Mouse (Mus musculus): ENCODE results near the gene Gm815.

Gm815 gene

DNA sequence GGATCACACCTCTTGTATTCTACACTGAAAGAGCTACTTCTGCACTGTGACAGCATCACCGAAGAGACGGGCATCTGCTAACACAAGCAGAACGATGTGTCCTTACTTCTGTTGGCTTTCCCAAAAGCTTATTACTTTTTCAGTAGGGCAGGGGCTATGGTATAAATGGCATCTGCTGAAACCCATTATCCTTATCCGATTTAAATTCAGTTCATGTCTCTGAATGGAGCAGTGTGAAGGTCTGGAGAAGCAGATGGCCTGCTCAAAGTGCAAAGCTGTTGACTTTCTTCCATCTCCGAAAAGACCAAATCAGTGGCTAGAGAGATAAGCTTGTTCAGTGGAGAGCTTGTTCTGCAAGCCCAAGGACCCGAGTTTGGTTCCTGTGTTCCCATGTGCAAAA, 10.1 kb upstream of the Gm815 start:
- no peak for DNase-seq (ENCODE audit: inconsistent age in 2 of 2, low spot score in 1 of 2)

DNA sequence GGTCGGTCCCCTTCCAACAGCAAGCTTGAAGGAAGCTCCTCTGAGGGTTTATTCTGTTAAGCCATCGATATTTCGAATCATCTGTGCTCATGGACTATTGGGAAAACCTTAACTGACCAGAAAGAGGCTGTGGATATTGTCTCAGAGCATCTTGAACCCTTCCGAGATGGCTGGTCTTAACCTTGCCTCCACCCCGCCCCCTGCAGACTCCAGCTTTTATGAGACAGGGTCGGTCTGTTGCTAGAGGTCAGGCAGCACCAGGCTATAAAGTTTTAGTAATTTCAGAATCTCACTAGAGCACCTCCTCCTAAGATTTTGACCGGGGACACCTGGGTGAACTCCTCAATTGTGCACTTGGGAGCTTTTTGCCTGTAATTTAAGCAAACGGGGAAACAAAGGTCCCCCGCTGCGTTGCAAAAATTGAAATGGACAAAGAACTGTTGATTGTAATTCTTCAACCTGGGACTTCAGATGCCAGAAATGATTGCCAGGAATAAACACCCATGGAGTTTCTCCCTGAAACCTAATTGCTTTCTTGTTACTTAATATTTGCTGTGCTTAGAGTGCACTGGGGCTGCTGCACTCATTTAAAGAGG, 8.4 kb upstream of the Gm815 start:
- DNase-seq (ENCODE audit: inconsistent age in 2 of 2, low spot score in 1 of 2): no peak

DNA sequence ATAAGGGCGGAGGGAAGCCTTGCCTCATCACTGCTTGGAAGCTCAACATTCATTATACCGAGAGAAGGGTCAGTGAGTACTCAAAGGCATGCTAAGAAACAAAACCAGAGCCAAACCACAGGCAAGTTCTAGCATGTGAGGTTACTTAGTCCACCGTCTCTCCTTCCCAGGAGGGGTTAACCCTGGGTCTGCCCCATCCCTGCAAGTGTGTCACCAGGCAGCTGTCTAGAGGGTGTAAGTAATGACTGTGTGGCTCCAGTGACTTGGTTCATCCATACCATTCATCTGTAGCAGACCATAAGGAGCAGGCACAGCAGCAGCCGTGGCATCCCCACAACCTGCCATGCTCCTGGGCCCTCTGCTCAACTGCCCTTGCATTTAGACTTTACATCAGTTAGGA, 5.8 kb upstream of the Gm815 start:
- no peak for DNase-seq (ENCODE audit: inconsistent age in 2 of 2, low spot score in 1 of 2)

DNA sequence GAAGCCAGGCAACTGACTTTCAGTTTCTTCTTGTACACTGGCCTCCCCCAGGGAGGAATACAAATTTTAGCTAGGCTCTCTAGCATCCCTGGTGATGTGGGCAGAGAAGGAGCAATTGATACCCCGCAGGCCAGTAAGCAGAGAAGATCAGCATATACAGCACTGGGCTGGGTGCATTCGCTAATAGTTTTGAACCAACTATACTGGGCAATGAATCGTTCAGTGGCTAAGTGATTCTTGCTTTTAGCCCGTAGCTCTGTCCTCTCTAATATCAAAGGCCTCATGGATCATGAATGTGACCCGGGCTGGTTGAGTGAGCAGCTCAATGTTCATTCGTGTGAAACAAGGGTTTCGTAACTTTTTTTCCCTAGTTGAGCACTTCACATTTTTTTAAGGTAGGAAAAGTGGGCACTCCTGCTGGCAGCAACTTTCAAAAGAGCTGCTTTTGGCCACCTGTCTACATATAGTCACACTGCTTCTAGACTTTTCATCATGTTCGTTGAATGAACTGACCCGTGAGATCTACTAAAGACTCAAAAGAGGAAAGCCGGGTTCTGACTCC, 3.7 kb upstream of the Gm815 start:
- no peak for DNase-seq (ENCODE audit: inconsistent age in 2 of 2, low spot score in 1 of 2)

DNA sequence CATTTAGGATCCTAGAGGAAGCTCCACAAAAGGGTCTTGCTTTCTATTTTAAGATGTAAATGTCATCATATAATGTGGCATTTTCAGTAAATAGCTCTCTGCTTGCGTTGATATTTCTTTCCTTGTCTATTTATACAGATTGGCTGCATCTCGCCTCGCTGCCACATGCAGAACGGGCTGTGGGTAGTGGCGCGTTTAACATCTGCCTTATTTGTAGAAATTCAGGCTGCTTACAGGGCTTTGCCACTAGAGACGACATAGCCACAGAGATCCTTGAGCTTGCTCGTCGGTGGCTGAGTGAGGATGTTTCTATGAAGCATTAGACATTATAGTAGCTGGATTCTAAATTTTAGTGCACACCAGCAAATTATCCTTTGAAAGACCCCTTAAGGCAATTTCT, 2.5 kb downstream of the Gm815 start:
- no peak for DNase-seq (ENCODE audit: inconsistent age in 2 of 2, low spot score in 1 of 2)

DNA sequence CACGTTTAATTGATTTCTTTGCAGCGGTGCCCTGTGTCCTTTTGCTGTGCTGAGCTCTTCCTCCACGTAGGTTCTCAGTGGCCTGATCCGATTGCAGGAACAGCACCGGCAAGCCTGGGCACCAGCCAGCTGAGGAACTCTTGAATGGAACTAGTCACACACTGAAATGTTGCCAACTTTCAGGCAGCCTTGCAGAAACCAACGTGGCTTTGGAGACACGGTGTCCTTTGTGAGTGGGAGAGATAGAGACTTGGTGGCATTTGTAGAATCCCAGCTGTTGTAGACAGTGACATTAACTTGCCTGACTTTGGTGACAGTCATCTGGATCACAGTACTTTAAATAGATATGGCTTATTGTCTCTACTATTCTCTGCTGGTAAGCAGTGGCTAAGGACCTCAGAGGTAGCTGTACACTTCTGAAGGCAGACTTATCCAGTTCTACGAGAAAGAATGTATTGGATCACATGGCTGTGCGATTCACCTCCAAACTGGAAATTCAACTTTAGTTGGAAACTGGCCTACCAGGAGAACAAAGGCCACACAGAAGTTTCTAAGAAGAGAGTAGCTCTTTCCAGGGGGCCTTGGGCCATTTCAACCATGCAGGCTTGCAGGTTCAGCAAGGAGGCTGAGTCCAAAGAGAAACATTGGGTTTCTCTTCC, 5.8 kb downstream of the Gm815 start:
- peak; percentile 81 to 82 for DNase-seq (ENCODE audit: inconsistent age in 2 of 2, low spot score in 1 of 2)

DNA sequence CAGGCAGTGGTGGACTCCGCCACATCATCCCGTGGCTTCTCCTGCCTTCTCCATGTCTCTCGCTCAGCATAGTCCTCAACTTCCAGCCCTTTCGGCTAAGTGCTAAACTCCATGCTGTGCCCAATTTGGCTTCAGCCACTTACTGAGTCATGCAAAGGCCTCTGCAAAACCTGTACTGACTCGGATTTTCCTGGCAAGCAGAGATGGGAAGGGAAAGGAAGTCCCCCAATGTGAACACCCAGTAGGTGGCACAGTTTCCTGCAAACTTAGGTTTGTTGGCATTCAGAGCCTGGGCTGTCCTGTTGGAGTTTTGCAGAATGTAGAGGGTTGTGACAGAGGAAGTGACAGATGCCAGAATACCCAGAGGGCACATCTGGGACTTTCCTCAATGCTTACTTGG, 7.2 kb downstream of the Gm815 start:
- no peak for DNase-seq (ENCODE audit: inconsistent age in 2 of 2, low spot score in 1 of 2)

DNA sequence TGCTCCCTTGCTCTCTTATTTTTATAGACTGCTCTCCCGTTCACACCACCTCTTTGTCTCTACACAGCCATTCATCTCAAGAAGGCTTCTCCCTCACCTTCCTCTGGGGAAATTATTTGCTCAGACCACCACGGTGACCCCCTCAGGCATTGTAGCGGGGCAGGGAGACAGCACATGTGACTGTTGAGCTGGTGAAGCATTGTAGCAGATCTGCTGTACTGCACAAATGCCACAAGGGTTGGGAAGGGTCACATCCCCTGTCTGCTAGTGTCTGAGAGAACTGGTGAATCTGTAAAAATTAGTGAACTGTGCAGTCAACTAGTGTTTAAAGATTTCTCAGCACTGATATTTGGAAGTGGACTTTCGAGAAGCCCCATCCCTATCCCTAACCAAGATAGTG, 16.5 kb downstream of the Gm815 start:
- no peak for DNase-seq (ENCODE audit: inconsistent age in 2 of 2, low spot score in 1 of 2)

DNA sequence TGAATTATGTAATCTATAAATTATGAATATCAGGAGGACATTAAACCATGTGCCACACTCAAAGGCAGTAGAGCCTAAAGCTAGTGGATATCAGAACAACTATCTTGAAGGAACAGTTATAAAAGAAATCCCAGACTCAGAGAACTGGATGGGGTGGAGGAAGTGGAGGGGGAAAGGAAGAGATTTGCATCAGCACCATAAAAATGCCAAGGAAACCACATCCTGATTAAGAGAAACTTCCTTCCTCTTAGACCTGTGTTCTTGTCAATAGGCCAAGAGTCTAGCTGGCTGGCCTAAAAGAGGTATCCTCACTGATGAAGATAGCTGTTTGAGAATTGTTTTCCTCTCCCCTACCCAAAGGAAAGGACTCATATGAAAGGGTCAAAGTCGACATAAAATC, 28.6 kb downstream of the Gm815 start:
- DNase-seq (ENCODE audit: inconsistent age in 2 of 2, low spot score in 1 of 2): no peak

DNA sequence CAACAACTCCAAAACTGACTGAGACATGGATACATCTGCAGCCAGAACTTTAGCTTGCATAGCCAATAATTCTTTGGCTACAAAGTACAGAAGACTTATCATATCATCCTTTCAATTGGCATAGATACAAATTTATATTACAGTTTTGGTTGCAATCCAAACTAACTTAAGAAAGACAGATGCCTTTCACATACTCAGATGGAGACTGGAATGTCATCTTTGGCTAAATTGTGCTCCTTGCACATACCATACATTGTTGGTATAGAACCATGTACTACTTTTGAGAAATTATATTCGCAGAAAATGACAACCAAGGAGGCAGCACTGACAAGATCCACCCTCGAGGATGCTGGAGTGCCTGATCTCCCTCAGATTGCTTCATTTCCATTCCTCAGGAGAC, 35.1 kb downstream of the Gm815 start:
- DNase-seq (ENCODE audit: inconsistent age in 2 of 2, low spot score in 1 of 2): no peak

DNA sequence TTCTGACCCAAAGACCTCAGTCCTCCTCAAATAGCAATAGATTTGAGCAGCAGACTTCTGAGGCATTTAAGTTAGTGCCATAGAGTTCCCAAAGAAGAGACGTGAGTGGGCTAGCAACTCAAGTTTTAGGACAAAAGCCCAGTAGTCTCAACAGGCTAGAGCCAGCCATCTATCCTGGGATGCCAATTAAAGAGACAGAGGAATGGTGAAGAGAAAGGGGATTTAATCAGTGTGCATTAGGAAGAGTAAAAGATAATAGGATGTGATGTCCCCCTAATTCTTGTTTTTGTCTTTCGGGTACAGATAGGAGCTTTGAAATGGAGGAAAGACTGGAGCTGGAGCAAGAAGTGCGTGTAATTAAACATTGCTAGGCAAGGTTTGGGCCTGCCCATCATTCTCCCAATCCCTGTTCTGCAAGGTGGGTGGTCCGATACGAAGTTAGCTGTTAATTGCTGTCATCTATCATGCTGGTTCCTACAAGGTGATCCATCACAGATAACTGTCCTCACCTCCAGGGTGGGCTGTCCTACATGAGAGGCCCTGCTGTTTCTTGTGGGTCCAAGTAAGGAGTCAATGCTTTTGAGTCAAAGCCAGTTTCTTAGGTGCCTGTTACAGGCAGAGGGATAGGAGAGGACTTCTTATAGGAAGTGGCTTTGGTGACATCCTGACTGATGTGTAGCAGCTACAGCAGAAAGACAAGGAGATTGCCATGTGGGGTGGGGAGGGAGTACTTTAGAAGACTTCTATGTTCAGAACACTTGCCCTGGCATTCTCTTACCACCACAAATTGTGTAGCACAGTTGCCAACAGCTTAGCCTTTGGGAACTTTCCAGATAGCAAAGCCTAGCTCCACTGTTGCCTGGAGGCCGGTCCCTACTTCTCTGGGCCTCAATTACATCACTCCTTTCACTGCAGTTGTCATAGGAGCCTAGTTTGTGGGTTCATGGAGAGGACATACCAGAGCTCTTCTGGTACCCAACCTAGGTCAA, 44.9 kb downstream of the Gm815 start:
- DNase-seq (ENCODE audit: inconsistent age in 2 of 2, low spot score in 1 of 2): no peak

DNA sequence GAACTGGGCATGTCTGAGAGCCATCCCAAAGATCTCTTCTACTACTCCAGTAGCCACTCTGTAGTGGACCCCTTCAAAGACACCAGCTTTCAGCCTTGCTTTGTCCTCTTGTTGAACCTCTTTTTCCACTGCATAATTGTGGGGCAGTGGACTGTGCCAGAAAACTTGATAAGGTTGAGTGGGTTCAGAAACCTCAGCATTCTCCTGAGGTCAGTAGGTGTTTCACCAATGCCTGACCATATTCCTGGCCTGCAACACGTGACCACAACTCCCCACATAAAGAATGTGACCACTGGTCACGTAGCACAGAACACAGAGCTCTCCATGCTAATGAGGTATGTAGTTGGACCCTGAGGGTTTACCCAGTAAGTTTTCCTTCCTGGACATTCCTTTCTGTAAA, 48.5 kb downstream of the Gm815 start:
- no peak for DNase-seq (ENCODE audit: inconsistent age in 2 of 2, low spot score in 1 of 2)
